Mouse (Mus musculus) liver, embryonic 14.5 days (tissue): ENCODE data around the gene Asna1.

ENCODE experiments used
- CTCF ChIP-seq: IDR thresholded peaks from 2 replicates; pipeline ENCODE4 v1.5.1; 2016; ENCODE audit warnings: antibody characterized with exemption, low read depth, control low read depth
- EP300 ChIP-seq: IDR thresholded peaks from 2 replicates; pipeline ENCODE4 v1.6.1; 2016; ENCODE audit warnings: antibody characterized with exemption, low read depth

DNA sequence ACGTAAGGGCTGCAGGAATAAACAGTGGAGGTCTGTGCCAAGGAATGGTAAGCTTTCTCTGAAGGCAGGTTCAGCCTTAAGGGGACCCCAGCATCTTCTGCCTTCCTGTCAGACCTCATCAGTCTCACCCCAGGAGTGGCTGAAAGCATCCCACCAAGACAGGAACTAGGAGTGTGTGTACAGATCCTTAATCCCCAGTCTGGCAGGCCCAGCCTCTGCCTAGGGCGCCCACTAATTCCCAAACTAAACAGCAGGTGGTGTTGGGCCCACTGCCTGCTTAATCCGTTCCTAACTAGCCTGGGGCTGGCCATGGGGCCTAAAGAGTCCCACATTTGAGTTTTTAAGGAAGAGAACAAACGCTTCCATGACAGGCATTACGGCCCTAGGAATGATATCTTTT lies 7.9 kb downstream of the Asna1 start:
- TF ChIP-seq CTCF: 0 out of 2 replicates have a peak, but pooled peaks have one; percentile 16
- TF ChIP-seq EP300: no peak
